Mouse (Mus musculus) right cerebral cortex, postnatal 10 days (tissue): ENCODE results near the gene Ablim1.
A peak's percentile ranks its signal among the peaks of the same experiment; 100 is the strongest.

ENCODE experiments used
- DNase-seq, 2 experiments: peaks; one replicate each; pipeline ENCODE4 v3.0.0; 2021; ENCODE audit warnings: low spot score in 2 of 2

Gene Ablim1

DNA sequence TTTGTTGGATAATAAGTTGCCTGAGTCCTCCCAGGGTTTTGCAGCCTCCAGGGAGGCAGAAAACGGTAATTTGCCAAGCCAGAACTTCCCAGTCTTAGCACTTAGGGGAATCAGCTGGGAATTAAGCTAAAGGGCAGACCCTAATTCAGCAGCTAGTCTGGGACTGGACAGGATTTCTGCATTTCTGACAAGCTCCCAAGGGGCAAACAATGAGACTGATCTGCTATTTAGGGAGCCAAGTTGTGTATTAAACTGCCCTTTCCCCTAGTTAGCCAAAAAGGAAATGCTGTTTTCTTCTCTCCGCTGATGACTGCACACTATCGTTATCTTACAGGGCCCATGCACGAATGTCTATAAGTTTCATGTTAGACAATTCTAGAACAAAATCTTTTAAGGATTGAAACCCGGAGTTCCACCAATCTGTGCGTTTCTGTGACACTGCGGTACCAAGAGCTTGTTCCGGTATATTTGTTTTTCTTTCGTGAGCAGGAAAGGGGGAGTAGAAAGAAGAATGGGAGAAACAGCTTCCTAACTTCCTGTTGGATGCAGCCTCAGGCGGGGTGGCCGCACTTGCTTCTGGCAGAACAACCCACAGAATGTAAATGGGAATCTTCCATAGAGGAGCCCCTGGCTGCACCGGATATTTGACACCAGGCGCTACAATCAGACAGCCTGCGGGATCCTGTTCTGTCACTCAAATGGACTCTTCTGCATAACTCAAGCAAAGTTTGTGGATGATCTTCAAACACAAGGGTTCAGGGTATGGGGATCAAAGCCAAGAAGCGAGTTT lies 297.5 kb downstream of the Ablim1 start:
- no peak for DNase-seq

- no peak for DNase-seq
Measured at GRCm38 (mm10) chr19:57014808-57015207, 299.9 kb downstream of the Ablim1 start.

DNA sequence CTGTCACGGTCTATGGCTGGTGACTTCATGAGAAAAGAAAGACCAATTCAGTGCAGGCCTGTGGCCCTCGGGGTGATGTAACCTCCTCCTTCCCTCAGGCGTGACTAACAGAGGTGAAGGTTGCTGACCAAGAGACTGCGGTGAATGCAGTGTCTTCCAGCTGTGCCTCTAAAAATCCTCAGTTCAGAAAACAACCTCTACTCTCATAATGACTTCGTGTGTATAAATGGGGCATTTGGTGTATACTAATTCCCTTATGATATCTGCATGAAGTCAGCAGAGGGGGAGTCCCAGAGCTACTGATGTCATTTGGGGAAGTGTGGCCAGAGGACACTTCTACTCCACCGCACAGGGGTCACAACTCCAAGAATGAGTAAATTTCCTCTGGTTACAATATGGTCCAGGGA lies 301.4 kb downstream of the Ablim1 start:
- no peak for DNase-seq

GRCm38 (mm10) chr19:57012068-57012467 lies 302.7 kb downstream of the Ablim1 start:
- no peak for DNase-seq

GRCm38 (mm10) chr19:57010064-57010463 lies 304.7 kb downstream of the Ablim1 start:
- no peak for DNase-seq

GRCm38 (mm10) chr19:57009653-57010052 lies 305.1 kb downstream of the Ablim1 start:
- no peak for DNase-seq

GRCm38 (mm10) chr19:57007781-57008710 lies 306.7 kb downstream of the Ablim1 start, which contains the start of gene Afap1l2:
Afap1l2 (minus strand) TSS chr19:57008228.
- DNase-seq, result peak in 1 of 2 experiments; percentile 62

DNA sequence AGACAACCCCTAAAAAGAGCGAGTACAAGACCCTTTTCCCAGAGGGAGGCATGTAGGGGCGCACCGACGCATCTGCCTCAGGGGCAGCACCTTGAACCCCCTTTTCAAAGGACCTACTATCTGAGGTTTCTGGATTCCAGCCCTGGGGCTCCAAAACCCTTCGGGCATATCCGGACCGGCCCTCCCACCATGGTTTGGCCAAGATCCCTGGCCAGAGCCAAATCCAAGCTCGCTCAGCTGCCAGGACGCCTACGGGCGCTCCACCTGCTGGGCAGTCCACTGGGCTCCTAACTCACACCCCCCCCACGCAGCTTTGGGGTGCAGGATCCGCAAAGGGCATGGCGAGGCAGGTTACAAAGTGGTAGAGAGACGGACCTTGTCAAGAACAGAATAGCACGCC lies 307.4 kb downstream of the Ablim1 start:
- DNase-seq, result peak; percentile 76 to 77

- DNase-seq, result no peak
Measured at GRCm38 (mm10) chr19:57006841-57007240, 307.9 kb downstream of the Ablim1 start.

- DNase-seq, result no peak
Measured at GRCm38 (mm10) chr19:57005062-57005461, 309.7 kb downstream of the Ablim1 start.

DNA sequence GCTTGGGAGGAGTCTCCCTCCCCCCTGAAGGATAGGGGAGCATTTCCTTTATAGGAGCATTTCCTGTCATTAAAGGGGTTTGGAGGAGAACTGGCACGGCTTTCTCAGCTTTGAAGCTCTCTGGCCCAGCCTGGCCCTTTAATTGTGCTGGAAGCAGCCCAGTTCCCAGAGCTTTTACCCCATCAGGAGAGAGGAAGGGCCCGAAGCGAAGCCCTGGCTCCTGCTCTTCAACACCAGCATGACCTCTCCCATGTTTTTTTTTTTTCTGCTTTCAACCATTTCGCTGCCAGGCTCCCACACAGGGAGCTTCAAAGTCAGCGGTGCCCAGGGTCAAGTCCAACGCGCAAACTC lies 311.3 kb downstream of the Ablim1 start:
- DNase-seq, result peak; percentile 70 to 73

DNA sequence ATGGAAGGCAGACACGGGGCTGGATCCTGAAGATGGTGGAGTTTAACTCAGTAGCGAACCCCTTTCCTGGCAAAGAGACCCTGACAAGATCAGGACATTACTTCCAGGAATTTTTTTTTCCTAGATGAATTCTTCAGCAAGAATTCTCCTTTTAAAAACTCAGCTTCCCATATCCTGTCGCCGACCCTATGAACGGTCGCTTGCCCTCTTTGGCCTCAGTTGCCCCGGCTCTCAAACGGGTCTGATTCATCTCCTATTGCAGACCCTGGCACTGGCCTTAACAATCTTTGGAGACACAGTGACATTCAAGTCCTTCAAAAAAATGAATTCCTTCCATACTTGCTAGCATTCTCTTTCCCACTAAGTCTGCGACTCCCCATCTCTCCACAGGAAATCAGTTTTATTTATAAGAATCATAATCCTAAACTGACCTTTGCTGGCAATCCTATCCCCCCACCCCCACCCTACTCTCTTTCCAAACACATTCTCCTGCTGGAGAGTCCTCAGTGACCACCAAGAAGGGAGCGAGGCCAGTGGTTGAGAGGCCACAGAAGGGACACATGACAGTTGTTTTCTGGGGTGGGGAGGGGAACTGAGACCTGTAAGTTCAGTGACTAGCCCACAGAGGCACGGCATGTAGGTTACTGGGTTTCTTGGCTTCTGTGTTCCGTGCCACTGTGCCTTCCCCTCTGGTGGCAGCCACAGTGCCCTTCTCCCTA lies 311.8 kb downstream of the Ablim1 start:
- DNase-seq, result no peak

DNA sequence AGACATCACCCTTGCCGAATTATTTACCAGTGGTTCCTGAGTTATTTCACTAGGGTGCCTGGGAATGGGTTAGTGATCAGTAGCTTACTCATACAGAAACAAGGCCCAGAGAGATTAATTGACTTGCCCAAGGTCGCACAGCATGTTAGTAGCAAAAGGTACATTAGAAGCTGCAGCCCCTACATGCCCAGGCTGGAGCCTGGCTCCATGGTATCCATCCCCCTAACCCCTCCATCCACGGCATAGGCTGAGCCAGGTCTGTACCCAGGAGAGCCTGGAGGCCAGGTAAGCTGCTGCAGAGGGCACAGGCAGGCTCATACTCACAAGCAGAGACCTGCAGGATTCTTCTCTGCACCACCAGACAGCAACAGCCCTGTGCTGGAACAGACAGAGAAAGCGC lies 312.8 kb downstream of the Ablim1 start:
- no peak for DNase-seq

GRCm38 (mm10) chr19:57000592-57000991 lies 314.1 kb downstream of the Ablim1 start:
- DNase-seq, result no peak

DNA sequence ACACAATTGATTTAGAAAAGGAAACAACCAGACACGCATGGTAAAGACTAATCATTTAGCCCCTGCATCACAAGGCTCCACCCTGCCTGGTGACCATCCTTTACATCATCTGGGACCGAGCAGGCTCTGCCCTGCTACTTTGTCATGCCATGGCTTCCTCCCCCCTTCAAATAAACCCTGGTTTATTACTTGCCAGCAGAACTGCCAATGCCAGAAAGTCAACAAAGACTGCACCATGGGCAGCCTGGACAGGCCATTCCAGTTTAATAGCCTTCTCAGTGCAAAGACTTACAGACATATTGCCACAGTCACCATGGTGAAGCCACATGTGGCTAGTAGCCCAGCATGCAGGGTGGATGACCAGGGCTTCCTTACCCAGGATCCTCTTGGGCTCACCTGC lies 314.9 kb downstream of the Ablim1 start:
- DNase-seq, result no peak

DNA sequence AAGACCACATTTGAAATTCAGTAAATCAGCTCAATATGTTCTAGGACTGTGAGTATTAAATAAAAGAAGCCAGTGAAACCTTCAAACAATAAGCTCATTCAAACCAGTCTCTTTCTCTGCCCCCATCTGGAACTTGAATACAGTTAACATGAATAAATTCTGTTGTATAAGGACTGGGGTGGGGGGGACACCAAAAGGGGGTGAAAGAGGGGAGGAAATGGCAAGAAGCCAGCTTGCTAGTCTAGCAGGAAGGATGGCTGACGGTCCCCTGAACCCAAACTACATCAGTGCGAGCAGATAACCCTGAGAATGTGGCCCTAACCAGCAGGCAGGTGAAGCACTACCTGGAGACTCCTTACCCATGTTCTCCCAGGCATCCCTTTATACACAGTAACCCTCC lies 315.8 kb downstream of the Ablim1 start:
- peak in 1 of 2 experiments; percentile 54 for DNase-seq

DNA sequence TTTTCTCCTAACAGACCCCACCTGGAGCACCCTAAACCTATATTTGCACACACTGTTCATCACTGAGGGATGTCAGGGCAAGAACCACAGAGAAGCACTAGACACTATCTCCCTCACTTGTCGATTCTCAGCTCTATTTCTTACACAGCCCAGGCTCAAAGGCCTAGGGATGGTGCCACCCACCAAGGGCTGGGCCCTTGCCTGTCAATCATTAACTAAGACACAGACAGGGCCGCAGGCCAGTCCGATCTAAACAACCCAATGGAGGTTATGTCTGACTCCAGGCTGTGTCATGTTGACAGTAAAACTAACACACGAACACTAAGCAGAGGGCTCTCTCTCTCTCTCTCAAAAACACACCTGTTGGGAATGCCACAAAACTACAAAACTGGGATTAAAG lies 316.4 kb downstream of the Ablim1 start:
- DNase-seq, result no peak

- no peak for DNase-seq
Measured at GRCm38 (mm10) chr19:56997164-56997599, 317.5 kb downstream of the Ablim1 start.

- DNase-seq, result no peak
Measured at GRCm38 (mm10) chr19:56995441-56995840, 319.3 kb downstream of the Ablim1 start.

- no peak for DNase-seq
Measured at GRCm38 (mm10) chr19:56994653-56995052, 320.1 kb downstream of the Ablim1 start.

DNA sequence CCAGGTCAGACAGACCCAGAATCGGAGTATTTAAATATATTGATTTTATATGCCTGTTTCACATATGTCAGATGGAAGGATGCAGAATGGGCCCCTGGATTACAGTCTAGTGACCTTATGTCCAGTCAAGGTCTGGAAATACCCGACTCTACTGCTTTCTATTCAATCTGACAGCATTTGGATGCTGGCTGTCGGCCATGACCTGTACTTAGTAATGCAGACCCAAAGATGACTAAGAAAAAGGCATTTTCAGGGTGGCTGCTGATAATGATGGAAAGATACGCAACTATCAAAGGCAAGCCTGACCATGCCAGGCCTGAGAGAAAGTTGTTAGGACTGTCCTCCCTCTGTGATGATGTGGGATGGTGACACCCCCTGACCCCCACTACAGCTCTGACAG lies 321.0 kb downstream of the Ablim1 start:
- DNase-seq, result no peak

- DNase-seq, result no peak
Measured at GRCm38 (mm10) chr19:56992978-56993545, 321.7 kb downstream of the Ablim1 start.
